Mouse (Mus musculus) urinary bladder, postnatal 25 days (tissue): Measurements from ENCODE around the gene Slc10a1.
"Not testable (repeated sequence)": the region's sequence is repeated elsewhere in the genome, so short reads cannot be mapped to it uniquely, and the experiment has no call there.

Experiments used
- DNase-seq: peaks from one replicate; pipeline ENCODE4 v3.0.0; 2022; ENCODE audit warnings: low spot score

Slc10a1 gene

GRCm38 (mm10) chr12:80966059-80966838, 2.3 kb downstream of the Slc10a1 start:
- no peak for DNase-seq

DNA sequence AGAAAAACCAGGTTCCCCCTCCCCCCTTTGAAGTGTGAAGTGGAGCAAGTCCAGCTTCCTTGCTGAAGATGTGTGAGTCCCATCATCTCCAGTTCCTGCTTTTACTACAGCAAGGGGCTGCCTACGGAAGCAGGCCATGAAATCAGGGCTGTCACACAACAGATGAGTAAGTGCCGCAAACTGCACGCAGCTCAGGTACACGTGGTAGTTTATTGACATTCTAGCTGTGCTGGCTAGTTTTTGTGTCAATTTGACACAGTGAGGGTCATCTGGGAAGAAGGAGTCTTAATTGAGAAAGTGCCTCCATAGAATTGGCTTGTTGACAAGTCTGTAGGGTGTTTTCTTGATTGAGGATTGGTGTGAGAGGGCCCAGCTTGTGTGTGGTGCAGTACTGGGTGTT, 5.9 kb downstream of the Slc10a1 start:
- DNase-seq, result no peak

- DNase-seq, result no peak
Measured at GRCm38 (mm10) chr12:80957961-80958360, 10.5 kb downstream of the Slc10a1 start.

- DNase-seq, result no peak
Measured at GRCm38 (mm10) chr12:80956039-80956438, 12.5 kb downstream of the Slc10a1 start.

DNA sequence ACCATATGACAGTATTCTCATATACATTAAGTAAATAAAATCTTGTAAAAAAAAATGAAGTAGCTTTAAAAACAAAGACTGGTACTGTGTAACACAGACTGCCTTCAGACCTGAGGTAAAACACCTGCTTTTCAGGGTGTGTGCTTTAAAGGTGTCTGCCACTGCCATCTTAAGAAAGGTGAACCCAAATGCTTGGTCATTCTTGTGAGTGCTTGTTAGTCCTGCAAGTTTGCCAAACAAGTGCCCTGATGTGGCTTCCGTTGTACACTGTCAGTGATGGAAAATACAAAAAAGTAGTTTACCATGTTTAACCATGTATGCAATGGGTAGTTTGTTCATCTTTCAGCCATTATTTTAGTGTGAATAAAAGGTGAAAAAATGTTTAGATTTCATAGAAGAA, 16.0 kb downstream of the Slc10a1 start:
- no peak for DNase-seq

GRCm38 (mm10) chr12:80951640-80952219, 16.8 kb downstream of the Slc10a1 start:
- DNase-seq, result no peak

- DNase-seq, result not testable (repeated sequence)
Measured at GRCm38 (mm10) chr12:80949603-80950002, 18.9 kb downstream of the Slc10a1 start.

DNA sequence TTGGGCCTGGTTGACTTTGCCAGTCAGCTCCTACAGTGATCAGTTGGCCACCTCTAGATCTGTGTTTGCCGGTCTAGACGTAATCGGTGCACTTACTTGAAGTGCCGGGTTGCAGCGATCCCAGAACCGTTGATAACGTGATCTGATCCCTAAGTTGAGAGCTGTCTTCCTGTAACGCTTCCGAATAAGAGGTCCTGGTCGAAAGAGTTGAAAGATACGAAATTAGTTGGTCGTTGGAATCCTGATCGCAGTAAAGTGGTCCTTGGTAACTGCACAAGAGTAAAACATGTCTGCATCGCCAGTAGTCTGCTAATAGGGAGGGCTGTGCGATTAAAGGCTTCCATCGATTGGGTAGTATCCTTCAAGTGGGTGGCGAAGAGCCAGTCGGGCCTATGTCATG, 20.3 kb downstream of the Slc10a1 start:
- DNase-seq, result no peak

DNA sequence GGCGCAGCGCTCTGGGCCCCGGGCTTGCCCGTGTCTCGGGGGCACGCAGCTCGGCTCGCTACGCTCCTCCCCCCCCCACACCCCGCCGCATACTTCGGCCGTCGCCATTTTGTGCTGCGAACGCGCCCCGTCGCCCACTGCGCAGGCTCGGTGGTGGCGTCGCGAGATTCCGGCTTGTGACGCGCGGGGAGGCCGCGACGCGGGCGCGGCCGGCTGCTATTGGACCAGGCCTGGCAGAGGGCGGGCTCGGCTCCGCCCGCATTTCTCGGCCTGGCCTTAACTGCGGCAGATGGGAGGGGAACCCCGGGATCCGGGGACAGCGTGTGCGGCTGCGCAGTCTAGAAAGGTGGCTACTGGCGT, 22.5 kb downstream of the Slc10a1 start:
- DNase-seq, result peak; percentile 93

- peak; percentile 98 for DNase-seq
Measured at GRCm38 (mm10) chr12:80945334-80945995, 23.0 kb downstream of the Slc10a1 start, which contains the start of gene Srsf5. Gene Srsf5 (plus strand): TSS chr12:80945504.

- not testable (repeated sequence) for DNase-seq
Measured at GRCm38 (mm10) chr12:80944963-80945333, 23.6 kb downstream of the Slc10a1 start.

- no peak for DNase-seq
Measured at GRCm38 (mm10) chr12:80944204-80944603, 24.3 kb downstream of the Slc10a1 start.

GRCm38 (mm10) chr12:80943395-80943794, 25.1 kb downstream of the Slc10a1 start:
- DNase-seq, result no peak

- no peak for DNase-seq
Measured at GRCm38 (mm10) chr12:80941886-80942285, 26.6 kb downstream of the Slc10a1 start.

DNA sequence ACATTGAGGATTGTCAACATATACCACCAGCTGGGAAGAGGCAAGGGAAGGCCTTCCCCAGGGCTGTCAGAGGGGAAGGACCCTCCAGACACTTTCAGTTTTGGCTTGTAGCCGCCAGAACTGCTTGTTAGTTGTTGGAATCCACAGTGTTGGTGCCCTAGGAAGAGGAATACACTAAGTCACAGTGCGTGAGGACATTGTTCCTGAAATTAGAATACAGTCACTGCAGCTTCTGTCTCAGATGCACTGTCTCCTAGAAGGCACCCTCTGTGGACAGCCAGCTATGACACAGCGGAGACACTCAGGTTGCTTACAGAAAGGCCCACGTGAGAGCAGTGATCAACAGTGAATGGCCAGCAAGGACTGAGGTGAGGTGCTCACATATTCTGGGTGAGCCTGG, 29.3 kb downstream of the Slc10a1 start:
- DNase-seq, result no peak

GRCm38 (mm10) chr12:80938642-80939041, 29.9 kb downstream of the Slc10a1 start:
- DNase-seq, result peak; percentile 46

GRCm38 (mm10) chr12:80937331-80938029, 31.0 kb downstream of the Slc10a1 start:
- no peak for DNase-seq

GRCm38 (mm10) chr12:80936751-80937150, 31.8 kb downstream of the Slc10a1 start:
- no peak for DNase-seq

- no peak for DNase-seq
Measured at GRCm38 (mm10) chr12:80932865-80933264, 35.6 kb downstream of the Slc10a1 start.

DNA sequence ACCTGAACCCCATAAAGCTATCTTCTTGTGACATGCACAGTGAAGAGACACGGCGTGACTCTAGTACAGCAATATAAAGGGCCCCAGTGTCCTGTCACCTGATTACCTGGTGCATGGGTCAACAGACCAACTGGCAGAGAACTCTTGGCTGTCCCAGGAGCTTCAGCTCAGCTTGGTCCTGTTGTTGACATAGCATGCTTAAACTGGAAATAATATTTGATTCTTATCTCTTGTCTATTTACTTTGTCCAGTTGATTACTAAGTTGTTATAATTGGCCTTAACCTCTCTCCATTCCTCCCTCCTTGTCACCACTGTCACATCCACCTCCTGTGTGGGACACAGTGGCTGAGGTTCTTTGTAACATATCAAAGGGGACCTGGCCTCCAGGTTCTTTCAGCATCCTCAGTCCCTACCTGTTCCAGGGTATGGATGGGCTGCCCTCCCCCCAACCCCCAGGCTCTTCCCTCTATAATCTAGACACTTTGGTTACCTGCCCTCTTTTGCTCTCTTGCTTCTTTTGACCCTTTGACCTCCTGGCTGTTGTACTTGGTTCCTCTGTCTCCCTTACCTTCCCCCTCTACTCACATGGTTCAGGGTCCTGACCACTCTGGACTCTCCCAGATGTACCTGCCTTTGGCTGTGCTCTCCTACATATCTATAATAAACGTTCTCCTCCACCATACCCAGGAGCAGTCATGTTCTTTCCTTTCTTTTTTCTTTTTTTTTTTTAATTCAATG, 36.9 kb downstream of the Slc10a1 start:
- no peak for DNase-seq

GRCm38 (mm10) chr12:80930141-80930540, 38.4 kb downstream of the Slc10a1 start:
- DNase-seq, result no peak

GRCm38 (mm10) chr12:80928881-80929280, 39.6 kb downstream of the Slc10a1 start:
- no peak for DNase-seq
